Mouse (Mus musculus): Measurements from ENCODE around the gene Enpp6.
"Not testable (repeated sequence)": the region's sequence is repeated elsewhere in the genome, so short reads cannot be mapped to it uniquely, and the experiment has no call there.

Gene Enpp6

GRCm38 (mm10) chr8:46995931-46996664, 9.4 kb downstream of the Enpp6 start:
- no peak for DNase-seq

GRCm38 (mm10) chr8:47005676-47006075, 19.0 kb downstream of the Enpp6 start:
- DNase-seq: no peak

- no peak for DNase-seq
These were observed 20.1 kb downstream of the Enpp6 start for GRCm38 (mm10) chr8:47006785-47007184.

GRCm38 (mm10) chr8:47008220-47008773, 21.6 kb downstream of the Enpp6 start:
- peak; percentile 58 for DNase-seq

GRCm38 (mm10) chr8:47016268-47016946, 29.7 kb downstream of the Enpp6 start:
- peak; percentile 82 for DNase-seq

- DNase-seq: no peak
These were observed 34.5 kb downstream of the Enpp6 start for GRCm38 (mm10) chr8:47021135-47021555.

- no peak for DNase-seq
These were observed 37.9 kb downstream of the Enpp6 start for GRCm38 (mm10) chr8:47024612-47025011.

- no peak for DNase-seq
These were observed 40.3 kb downstream of the Enpp6 start for GRCm38 (mm10) chr8:47026841-47027490.

- DNase-seq: no peak
These were observed 41.8 kb downstream of the Enpp6 start for GRCm38 (mm10) chr8:47028474-47028873.

- DNase-seq: no peak
These were observed 43.6 kb downstream of the Enpp6 start for GRCm38 (mm10) chr8:47030321-47030720.

- no peak for DNase-seq
These were observed 45.4 kb downstream of the Enpp6 start for GRCm38 (mm10) chr8:47032081-47032480.

GRCm38 (mm10) chr8:47033976-47034375, 47.3 kb downstream of the Enpp6 start:
- no peak for DNase-seq

- no peak for DNase-seq
These were observed 49.8 kb downstream of the Enpp6 start for GRCm38 (mm10) chr8:47036501-47036900.

GRCm38 (mm10) chr8:47037405-47037804, 50.7 kb downstream of the Enpp6 start:
- DNase-seq: peak; percentile 17

- DNase-seq: not testable (repeated sequence)
These were observed 53.5 kb downstream of the Enpp6 start for GRCm38 (mm10) chr8:47040215-47040614.

- no peak for DNase-seq
These were observed 59.7 kb downstream of the Enpp6 start for GRCm38 (mm10) chr8:47046340-47046739.

- DNase-seq: peak; percentile 26
These were observed 60.5 kb downstream of the Enpp6 start for GRCm38 (mm10) chr8:47047146-47047545.

GRCm38 (mm10) chr8:47048584-47048983, 61.9 kb downstream of the Enpp6 start:
- DNase-seq: no peak

- DNase-seq: no peak
These were observed 66.0 kb downstream of the Enpp6 start for GRCm38 (mm10) chr8:47052643-47053042.

- no peak for DNase-seq
These were observed 69.4 kb downstream of the Enpp6 start for GRCm38 (mm10) chr8:47056086-47056485.

- DNase-seq: no peak
These were observed 71.8 kb downstream of the Enpp6 start for GRCm38 (mm10) chr8:47058526-47058925.

- no peak for DNase-seq
These were observed 72.3 kb downstream of the Enpp6 start for GRCm38 (mm10) chr8:47058971-47059370.

- no peak for DNase-seq
These were observed 74.5 kb downstream of the Enpp6 start for GRCm38 (mm10) chr8:47061105-47061720.
